Mouse (Mus musculus): ENCODE results near the gene Il1rn. TPM values are rescaled to one million over a fixed set of nuclear protein-coding genes. Genes with fewer than 3 reads are reported as not detected.

Il1rn gene
- total RNA-seq, 2 experiments from 2014 or later = not detected

GRCm38 (mm10) chr2:24382456-24383230 is 46.0 kb downstream of the Il1rn start:
- DNase-seq (ENCODE audit: low spot score) = no peak

- DNase-seq (ENCODE audit: low spot score) = no peak
These were observed 47.0 kb downstream of the Il1rn start for GRCm38 (mm10) chr2:24383636-24384035.

- DNase-seq (ENCODE audit: low spot score) = no peak
These were observed 47.7 kb downstream of the Il1rn start for GRCm38 (mm10) chr2:24384393-24384792.

- DNase-seq (ENCODE audit: low spot score) = no peak
These were observed 48.7 kb downstream of the Il1rn start for GRCm38 (mm10) chr2:24385111-24385961.

DNA sequence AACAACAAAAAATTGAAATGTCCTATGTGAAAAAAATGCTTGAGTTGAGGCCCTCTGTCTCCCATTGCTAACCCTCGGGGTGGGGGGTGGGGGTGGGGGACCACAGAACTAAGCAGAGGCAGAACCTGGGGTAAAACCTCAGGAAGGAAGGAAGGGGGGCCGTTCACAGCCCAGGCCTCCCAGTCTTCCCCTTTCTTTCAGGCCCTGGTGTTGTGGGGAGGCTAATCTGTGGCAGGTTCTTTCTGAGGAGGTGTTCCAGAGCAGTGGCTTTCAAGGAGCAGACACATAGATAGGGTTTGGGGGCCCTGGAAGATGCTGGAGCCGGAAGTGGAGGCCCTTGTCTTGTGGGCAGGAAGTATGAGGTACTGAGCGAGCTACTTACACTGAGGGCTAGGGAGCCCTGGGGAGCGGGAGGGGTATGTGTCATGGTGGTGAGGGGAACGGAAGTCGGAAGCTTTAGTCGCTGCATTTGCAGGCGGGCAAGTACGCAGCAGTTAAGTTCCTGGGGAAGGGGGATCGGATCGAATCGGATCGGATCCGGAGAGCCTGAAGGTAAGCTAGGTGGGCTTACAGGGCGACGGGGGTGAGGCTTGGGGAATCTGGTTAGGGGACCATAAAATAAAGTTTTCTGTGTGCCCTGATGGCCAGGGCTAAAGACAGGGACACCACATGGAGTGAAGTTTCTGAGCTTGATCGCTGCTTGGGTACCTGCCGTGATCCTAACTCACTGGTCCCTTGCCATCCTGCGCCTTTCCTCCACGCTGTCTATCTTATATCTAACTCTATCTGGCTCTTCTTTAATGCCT is 49.7 kb downstream of the Il1rn start:
- no peak for DNase-seq (ENCODE audit: low spot score)

DNA sequence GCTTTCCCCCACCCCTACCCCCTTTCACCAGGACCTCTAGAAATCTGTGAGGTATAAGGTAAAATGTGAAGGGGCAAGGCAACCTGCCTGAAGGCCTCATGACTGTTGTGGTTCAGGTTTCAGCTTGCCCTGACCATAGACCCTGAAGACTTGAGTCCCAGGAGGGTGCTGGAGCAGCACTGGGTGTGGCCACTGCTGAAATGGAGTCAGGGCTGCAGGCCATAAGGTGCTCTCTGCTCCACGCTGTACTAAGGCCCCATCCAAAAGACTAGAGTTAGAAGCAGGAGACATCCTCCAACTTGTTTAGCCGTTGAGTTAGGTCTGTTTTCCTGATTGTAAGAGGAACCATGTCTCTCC is 50.3 kb downstream of the Il1rn start:
- DNase-seq (ENCODE audit: low spot score) = no peak

DNA sequence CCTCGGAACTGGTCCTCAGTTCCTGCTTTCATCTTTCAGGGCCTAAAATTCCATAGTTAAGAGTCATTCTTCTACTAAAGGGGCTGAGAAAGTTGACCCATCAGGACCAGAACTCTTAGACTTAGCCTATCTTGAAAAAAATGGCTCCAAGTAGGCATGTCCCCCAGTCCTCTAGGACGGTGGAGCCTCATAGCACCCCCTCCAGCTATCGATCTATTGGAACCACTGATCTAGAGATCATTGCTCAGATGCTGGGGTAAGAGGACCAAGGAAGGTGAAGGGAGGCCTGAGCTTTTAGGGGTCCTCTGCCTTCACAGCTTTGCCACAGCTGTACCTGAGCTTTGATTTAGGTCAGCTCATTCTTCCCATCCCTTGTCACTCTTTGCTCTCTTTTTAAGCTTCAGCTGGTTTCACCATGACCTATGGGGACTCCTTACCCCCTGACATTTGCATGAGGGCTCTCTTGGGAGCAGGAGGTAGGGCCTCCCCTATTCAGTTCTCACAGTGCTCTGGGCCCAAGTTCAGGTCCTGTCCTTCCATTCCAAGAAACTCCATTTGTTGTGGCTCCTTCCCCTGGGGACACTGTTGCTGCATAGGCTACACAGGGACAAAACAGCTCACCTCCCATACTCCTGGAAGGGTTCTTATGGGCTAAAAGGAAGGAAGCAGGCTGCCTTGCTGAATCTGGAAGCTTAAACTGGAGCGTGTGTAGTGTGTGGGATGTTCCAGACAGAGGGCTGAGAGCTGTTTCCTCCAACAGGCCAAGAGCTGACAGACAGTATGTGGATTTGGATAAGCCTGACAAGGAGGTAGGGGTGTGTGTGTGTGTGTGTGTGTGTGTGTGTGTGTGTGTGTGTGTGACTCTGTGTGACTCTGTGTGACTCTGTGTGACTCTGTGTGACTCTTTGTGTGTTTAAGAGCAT is 51.0 kb downstream of the Il1rn start:
- DNase-seq (ENCODE audit: low spot score) = no peak

GRCm38 (mm10) chr2:24393251-24393650 is 56.6 kb downstream of the Il1rn start:
- DNase-seq (ENCODE audit: low spot score) = no peak

GRCm38 (mm10) chr2:24397115-24397514 is 60.5 kb downstream of the Il1rn start:
- no peak for DNase-seq (ENCODE audit: low spot score)

GRCm38 (mm10) chr2:24400711-24401110 is 64.1 kb downstream of the Il1rn start:
- no peak for DNase-seq (ENCODE audit: low spot score)

Other genes starting within 250 kb of the Il1rn start
- gene Tbpl2, start 240.3 kb upstream of the Il1rn start, total RNA-seq (2021) = not detected
- gene Il1f8, start 183.7 kb upstream of the Il1rn start, total RNA-seq (2021) = not detected
- gene Il1f9, start 150.4 kb upstream of the Il1rn start, total RNA-seq (2021) = not detected
- not detected for gene Il1f6, start 121.4 kb upstream of the Il1rn start, total RNA-seq (2021)
- gene Il1f5, start 59.9 kb upstream of the Il1rn start, total RNA-seq (2021) = not detected
- gene Il1f10, start 45.7 kb upstream of the Il1rn start, total RNA-seq (2021) = not detected
- gene Psd4, start 30.7 kb downstream of the Il1rn start, total RNA-seq (2021) = under 1 TPM; 0.14 to 0.53 TPM
- not detected for gene Pax8, start 138.7 kb downstream of the Il1rn start, total RNA-seq (2021)

Data from gastrocnemius, adult 18-20 months (tissue).